Mouse (Mus musculus): ENCODE measurements around the gene Opa3. TPM values are rescaled to one million over a fixed set of nuclear protein-coding genes. Genes with fewer than 3 reads are reported as not detected.
A peak's percentile ranks its signal among the peaks of the same experiment; 100 is the strongest.
"Not testable (repeated sequence)": the region's sequence is repeated elsewhere in the genome, so short reads cannot be mapped to it uniquely, and the experiment has no call there.

Gene Opa3
- polyA plus RNA-seq, 1 experiment = 14.7 TPM

DNA sequence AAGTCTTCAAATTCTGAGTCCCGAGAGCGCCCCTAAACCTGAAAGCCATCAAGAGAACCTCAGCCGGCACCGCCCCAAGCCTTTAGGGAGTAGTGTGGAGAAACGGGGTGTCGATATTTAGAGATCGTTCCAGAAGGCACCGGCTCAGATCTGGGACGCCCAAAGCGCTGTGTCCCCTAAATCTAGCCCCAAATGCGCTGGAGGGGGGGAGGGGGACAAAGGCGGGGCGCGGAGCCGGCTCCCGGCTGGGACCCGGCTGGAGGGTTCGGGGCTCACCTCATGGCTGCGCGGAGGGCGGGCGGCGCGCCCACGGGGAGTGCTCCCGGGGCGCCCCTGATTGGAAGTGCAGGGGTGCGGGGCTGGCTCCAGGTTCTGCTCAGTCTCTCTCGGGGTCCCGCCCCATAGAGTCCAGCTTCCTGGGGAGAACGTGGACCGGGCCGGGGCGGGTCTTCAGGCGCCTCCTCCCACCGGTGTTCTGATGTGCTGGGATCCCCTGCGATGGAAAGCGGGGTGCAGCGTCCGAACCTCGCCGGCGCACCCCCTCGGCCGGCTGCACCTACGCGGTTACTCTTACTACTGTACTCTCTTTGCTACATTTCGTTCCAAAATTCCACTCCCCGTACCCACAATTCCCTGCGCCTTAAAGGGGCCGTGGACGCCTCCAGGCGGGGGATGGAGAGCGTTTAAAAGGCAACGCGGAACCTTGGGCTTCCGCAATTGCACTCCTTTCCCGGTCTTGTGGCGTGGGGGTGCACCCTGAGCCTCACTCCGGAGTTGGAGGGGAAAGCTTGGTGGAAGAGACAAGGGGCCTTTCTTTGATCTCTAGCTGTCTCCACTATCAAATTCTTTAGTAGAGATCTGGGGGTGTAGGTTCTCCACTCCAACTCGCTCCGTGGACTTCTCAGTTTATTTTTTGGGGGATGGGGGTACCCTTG lies 43.4 kb downstream of the Opa3 start, which contains the start of gene Vasp:
Gene Vasp (minus strand): TSS at position 580 of the 935 bp plus-strand sequence.
- under 1% methylated on average over 62 of the region's 62 CpGs for WGBS
- Histone ChIP-seq H3K4me1 (ENCODE audit: control insufficient read depth, insufficient read depth, insufficient read length) (peaks cover 24% of the 10 kb centered on the region), H3K27me3 (ENCODE audit: control insufficient read depth, insufficient read depth, low read length) (no peaks in the 10 kb centered on the region), H3K4me3 (ENCODE audit: extremely low read depth, insufficient read depth, insufficient read length) (peak within 1 kb of the TSS; percentile 91), H3K36me3 (ENCODE audit: control insufficient read depth, insufficient read depth, low read length) (no peaks in the 10 kb centered on the region), H3K27ac (ENCODE audit: insufficient read depth, low read length) (peak within 1 kb of the TSS; percentile 98)
- peak; percentile 79 to 86 for DNase-seq (ENCODE audit: low read depth in 1 of 2, low spot score in 2 of 2)
- TF ChIP-seq CTCF (IDR thresholded peaks at IDR 0.05; ENCODE audit: extremely low read depth, insufficient read depth, insufficient read length, insufficient replicate concordance) = no peak
- peak; percentile 62 for TF ChIP-seq POLR2A (IDR thresholded peaks at IDR 0.05; ENCODE audit: low read depth, low read length)

DNA sequence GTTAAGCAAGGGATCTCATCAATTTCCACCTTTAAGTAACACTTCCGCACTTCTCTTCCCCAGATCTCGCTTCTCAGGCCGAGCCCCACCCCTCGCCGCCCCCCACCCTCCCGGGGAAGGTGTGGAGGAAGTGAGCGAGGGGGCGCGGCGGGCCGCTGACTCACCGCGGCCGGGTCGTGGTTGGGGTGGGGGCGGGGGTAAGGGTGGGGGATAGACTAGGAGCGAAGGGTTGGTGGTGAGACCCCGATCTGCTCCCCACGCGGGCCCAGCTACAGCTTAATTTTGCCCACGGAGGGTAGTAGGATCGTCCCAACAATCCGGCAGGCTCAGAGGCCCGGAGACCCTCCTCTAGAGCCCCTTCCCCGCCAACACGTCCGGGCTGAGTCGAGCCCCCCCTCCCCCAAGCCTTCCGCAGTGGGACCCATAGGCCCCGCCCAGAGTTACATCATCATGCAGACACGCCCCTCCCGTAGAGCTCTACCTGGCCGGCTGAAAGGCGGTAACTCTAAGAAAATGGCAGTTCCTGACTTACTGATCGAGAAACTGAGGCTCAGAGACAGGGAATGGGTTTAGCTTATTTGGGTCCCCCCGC lies 44.1 kb downstream of the Opa3 start:
- H3K27ac ChIP-seq (ENCODE audit: insufficient read depth, low read length) = peak overlapping the region; percentile 98
- DNase-seq (ENCODE audit: low read depth in 1 of 2, low spot score in 2 of 2) = peak; percentile 84 to 86
- WGBS = under 1% methylated on average over 34 of the region's 36 CpGs
- no peaks in the 10 kb centered on the region for H3K36me3 ChIP-seq (ENCODE audit: control insufficient read depth, insufficient read depth, low read length)
- TF ChIP-seq POLR2A (IDR thresholded peaks at IDR 0.05; ENCODE audit: low read depth, low read length) (peak; percentile 9), CTCF (IDR thresholded peaks at IDR 0.05; ENCODE audit: extremely low read depth, insufficient read depth, insufficient read length, insufficient replicate concordance) (no peak)
- no peaks in the 10 kb centered on the region for H3K27me3 ChIP-seq (ENCODE audit: control insufficient read depth, insufficient read depth, low read length)
- H3K4me3 ChIP-seq (ENCODE audit: extremely low read depth, insufficient read depth, insufficient read length) = peak overlapping the region; percentile 91
- peaks cover 17% of the 10 kb centered on the region; the same call in 1 of the 2 replicates for H3K4me1 ChIP-seq (ENCODE audit: control insufficient read depth, insufficient read depth, insufficient read length)

DNA sequence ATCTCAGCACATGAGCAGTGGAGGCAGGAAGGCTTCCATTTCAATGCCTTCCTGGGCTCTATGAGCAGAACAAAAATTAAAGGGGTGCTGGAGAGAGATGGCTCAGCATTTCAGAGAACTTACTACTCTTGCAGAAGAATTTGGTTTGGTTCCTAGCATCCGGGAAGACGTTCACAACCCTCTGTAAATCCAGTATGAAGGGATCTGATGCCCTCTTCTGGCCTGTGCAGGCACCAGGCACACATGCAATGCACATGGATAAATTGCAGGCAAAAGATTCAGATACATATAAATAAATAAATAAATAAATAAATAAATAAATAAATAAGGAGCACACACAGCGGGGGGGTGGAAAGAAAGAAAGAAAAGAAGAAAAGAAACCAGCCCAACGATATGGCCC lies 48.1 kb downstream of the Opa3 start:
- TF ChIP-seq CTCF (IDR thresholded peaks at IDR 0.05; ENCODE audit: extremely low read depth, insufficient read depth, insufficient read length, insufficient replicate concordance) (peak; percentile 53; the same call in 1 of the 2 replicates), POLR2A (IDR thresholded peaks at IDR 0.05; ENCODE audit: low read depth, low read length) (no peak)
- Histone ChIP-seq H3K4me1 (ENCODE audit: control insufficient read depth, insufficient read depth, insufficient read length) (peaks cover 12% of the 10 kb centered on the region), H3K27me3 (ENCODE audit: control insufficient read depth, insufficient read depth, low read length) (peaks cover 10% of the 10 kb centered on the region), H3K4me3 (ENCODE audit: extremely low read depth, insufficient read depth, insufficient read length) (no peak overlapping the region), H3K27ac (ENCODE audit: insufficient read depth, low read length) (no peak overlapping the region), H3K36me3 (ENCODE audit: control insufficient read depth, insufficient read depth, low read length) (no peaks in the 10 kb centered on the region)
- no peak for DNase-seq (ENCODE audit: low read depth in 1 of 2, low spot score in 2 of 2)
- 61% methylated on average over 4 of the region's 4 CpGs for WGBS

DNA sequence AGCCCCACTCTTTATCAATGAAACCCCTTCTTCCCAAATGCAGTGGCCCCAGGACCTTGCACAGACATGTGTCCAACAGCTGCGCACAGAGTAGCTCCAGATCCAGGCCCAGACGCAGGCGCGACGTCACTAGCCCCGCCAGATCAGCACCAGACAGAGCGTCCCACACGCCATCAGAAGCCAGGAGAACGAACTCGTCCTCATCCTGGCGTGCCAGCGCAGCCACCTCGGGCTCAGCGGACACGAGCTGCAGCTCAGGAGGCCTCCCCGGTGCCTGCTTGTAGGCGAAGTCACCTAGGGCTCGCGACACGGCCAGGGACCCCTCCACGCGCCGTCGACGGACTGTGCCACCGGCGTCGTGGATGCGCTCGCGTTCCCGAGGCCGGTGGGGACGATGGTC lies 50.9 kb downstream of the Opa3 start:
- no peak for DNase-seq (ENCODE audit: low read depth in 1 of 2, low spot score in 2 of 2)
- Histone ChIP-seq H3K4me1 (ENCODE audit: control insufficient read depth, insufficient read depth, insufficient read length) (peaks cover 13% of the 10 kb centered on the region; the same call in 1 of the 2 replicates), H3K27me3 (ENCODE audit: control insufficient read depth, insufficient read depth, low read length) (peaks cover 21% of the 10 kb centered on the region), H3K4me3 (ENCODE audit: extremely low read depth, insufficient read depth, insufficient read length) (peak overlapping the region; percentile 16; the same call in 1 of the 2 replicates), H3K36me3 (ENCODE audit: control insufficient read depth, insufficient read depth, low read length) (no peaks in the 10 kb centered on the region), H3K27ac (ENCODE audit: insufficient read depth, low read length) (no peak overlapping the region)
- WGBS = 7% methylated on average over 34 of the region's 34 CpGs
- no peak for TF ChIP-seq POLR2A (IDR thresholded peaks at IDR 0.05; ENCODE audit: low read depth, low read length)
- TF ChIP-seq CTCF (IDR thresholded peaks at IDR 0.05; ENCODE audit: extremely low read depth, insufficient read depth, insufficient read length, insufficient replicate concordance) = no peak

DNA sequence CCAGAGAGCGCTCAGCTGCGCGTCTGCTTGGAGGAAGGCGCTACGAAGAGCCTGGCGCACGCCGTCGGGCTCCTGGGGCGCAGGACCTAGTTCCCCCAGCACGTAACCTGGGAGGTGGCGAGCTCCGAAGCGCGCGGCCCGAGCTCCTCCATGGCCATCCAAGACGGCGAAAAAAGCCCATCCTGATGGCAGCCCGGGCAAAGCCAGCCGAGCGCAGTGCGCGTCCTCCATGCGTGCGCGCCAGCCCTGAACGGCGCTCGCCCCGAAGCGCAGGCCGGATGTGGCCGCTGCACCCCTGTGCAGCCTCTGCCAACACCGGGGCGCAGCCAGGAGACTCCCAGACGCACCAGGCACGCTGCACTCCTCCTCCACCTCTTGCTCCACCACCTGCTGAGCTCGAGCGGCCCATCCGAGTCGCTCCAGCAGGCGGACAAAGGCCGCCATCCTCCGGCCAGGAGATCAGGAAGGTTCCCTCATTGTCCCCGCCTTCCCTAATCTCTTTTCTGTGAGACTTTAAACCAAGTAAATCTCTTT lies 51.5 kb downstream of the Opa3 start, which contains the start of gene Ppm1n:
Gene Ppm1n (minus strand): TSS at position 484 of the 534 bp plus-strand sequence.
- Histone ChIP-seq H3K27ac (ENCODE audit: insufficient read depth, low read length) (no peak within 1 kb of the TSS), H3K4me3 (ENCODE audit: extremely low read depth, insufficient read depth, insufficient read length) (peak within 1 kb of the TSS; percentile 16; the same call in 1 of the 2 replicates), H3K36me3 (ENCODE audit: control insufficient read depth, insufficient read depth, low read length) (no peaks in the 10 kb centered on the region), H3K4me1 (ENCODE audit: control insufficient read depth, insufficient read depth, insufficient read length) (peaks cover 13% of the 10 kb centered on the region; the same call in 1 of the 2 replicates), H3K27me3 (ENCODE audit: control insufficient read depth, insufficient read depth, low read length) (peaks cover 21% of the 10 kb centered on the region)
- no peak for DNase-seq (ENCODE audit: low read depth in 1 of 2, low spot score in 2 of 2)
- no peak for TF ChIP-seq CTCF (IDR thresholded peaks at IDR 0.05; ENCODE audit: extremely low read depth, insufficient read depth, insufficient read length, insufficient replicate concordance)
- no peak for TF ChIP-seq POLR2A (IDR thresholded peaks at IDR 0.05; ENCODE audit: low read depth, low read length)
- 4% methylated on average over 46 of the region's 46 CpGs for WGBS

DNA sequence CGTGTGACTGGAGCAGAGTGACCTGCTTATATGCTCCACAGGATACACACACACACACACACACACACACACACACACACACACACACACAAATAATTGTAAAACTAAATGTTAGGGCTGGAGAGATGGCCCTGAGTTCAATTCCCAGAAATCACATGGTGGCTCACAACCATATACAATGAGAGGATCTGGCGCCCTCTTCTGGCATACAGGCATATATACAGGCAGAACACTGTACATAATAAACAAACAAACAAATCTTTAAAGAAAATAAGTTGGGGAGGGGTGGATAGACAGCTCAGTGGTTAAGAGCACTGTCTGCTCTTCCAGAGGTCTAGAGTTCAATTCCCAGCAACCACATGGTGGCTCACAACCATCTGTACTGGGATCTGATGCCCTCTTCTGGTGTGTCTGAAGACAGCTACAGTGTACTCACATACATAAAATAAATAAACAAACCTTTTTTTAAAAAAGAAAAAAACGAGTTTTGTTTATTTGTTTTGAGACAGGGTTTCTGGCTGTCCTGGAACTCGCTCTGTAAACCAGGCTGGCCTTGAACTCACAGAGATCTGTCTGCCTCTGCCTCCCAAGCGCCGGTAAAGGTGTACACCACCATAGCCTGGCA lies 53.7 kb downstream of the Opa3 start:
- H3K27ac ChIP-seq (ENCODE audit: insufficient read depth, low read length); H3K36me3 ChIP-seq (ENCODE audit: control insufficient read depth, insufficient read depth, low read length); DNase-seq (ENCODE audit: low read depth in 1 of 2, low spot score in 2 of 2); H3K4me3 ChIP-seq (ENCODE audit: extremely low read depth, insufficient read depth, insufficient read length): not testable (repeated sequence)
- peaks cover 13% of the 10 kb centered on the region; the same call in 1 of the 2 replicates for H3K4me1 ChIP-seq (ENCODE audit: control insufficient read depth, insufficient read depth, insufficient read length)
- peaks cover 21% of the 10 kb centered on the region for H3K27me3 ChIP-seq (ENCODE audit: control insufficient read depth, insufficient read depth, low read length)
- WGBS = 39% methylated on average over 6 of the region's 6 CpGs

All from spleen, adult 2 months (tissue).